Mouse (Mus musculus): ENCODE measurements at regions not wholly inside any gene's neighbourhood (a gene's known extent, or its start where the extent isn't known, plus 50 kb on each side); places are given as distances from the start of the nearest gene placed in this dataset.

DNA sequence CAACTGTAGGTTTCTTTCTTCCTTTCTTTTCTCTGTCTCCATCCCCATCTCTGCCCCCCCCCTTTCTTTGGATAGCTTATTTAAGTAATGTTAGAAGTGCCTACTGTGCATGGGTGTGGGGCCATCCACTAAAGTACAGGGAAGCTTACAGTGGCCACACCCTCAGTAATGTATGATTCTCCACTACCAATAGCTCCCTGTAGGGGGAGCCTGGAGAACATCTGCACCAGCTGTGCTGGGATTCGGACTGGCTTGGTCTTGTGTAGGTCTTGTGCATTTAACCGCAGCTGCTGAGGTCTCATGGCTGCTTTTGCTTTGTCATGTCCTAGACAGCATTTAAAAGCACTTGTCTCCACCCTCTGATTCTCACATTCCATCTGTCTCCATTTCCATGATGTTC is 196.8 kb upstream of the Dnajc24 start:
- WGBS (ENCODE audit: insufficient replicate concordance) = 96% methylated on average over 2 of the region's 2 CpGs
- no peak for ATAC-seq (replicated peaks; ENCODE audit: insufficient number of reproducible peaks, low FRiP score, low TSS enrichment)
- Histone ChIP-seq H3K9me3 (replicated peaks; ENCODE audit: control insufficient read depth, low read length) (no peaks in the 10 kb centered on the region), H3K4me2 (no peak overlapping the region), H3K4me1 (ENCODE audit: control insufficient read depth, insufficient read depth, low read length) (no peaks in the 10 kb centered on the region), H3K27me3 (ENCODE audit: control insufficient read depth, insufficient read depth, low read length) (no peaks in the 10 kb centered on the region), H3K27ac (ENCODE audit: low read depth, low read length) (no peak overlapping the region), H3K9ac (ENCODE audit: low read depth, low read length) (no peak overlapping the region), H3K36me3 (ENCODE audit: control insufficient read depth, insufficient read depth, low read length) (no peaks in the 10 kb centered on the region), H3K4me3 (ENCODE audit: low read depth, low read length) (no peak overlapping the region)

DNA sequence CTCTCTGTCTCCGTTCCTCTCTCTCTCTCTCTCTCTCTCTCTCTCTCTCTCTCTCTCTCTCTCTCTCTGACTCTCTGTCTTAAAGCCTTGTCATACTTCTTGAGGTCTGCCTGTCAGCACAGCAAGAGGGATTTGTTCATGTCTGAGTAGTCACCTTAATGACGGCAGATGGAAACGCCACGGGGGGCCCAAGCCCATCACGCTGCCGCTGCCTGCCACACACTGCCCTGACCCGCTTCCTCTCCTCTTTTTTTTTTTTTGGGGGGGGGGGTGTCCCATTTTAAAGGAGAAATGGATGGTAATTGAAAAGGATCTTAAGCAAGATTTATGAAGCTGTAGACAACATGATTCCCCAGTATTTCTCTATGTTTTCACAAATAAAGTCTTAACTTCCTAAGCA is 191.8 kb upstream of the Dnajc24 start:
- H3K4me3 ChIP-seq (ENCODE audit: low read depth, low read length) = no peak overlapping the region
- no peak overlapping the region for H3K4me2 ChIP-seq
- no peaks in the 10 kb centered on the region for H3K36me3 ChIP-seq (ENCODE audit: control insufficient read depth, insufficient read depth, low read length)
- H3K9me3 ChIP-seq (replicated peaks; ENCODE audit: control insufficient read depth, low read length) = no peaks in the 10 kb centered on the region
- 16% methylated on average over 7 of the region's 7 CpGs for WGBS (ENCODE audit: insufficient replicate concordance)
- ATAC-seq (replicated peaks; ENCODE audit: insufficient number of reproducible peaks, low FRiP score, low TSS enrichment) = no peak
- H3K9ac ChIP-seq (ENCODE audit: low read depth, low read length) = no peak overlapping the region
- H3K27me3 ChIP-seq (ENCODE audit: control insufficient read depth, insufficient read depth, low read length) = no peaks in the 10 kb centered on the region
- H3K27ac ChIP-seq (ENCODE audit: low read depth, low read length) = no peak overlapping the region
- no peaks in the 10 kb centered on the region for H3K4me1 ChIP-seq (ENCODE audit: control insufficient read depth, insufficient read depth, low read length)

DNA sequence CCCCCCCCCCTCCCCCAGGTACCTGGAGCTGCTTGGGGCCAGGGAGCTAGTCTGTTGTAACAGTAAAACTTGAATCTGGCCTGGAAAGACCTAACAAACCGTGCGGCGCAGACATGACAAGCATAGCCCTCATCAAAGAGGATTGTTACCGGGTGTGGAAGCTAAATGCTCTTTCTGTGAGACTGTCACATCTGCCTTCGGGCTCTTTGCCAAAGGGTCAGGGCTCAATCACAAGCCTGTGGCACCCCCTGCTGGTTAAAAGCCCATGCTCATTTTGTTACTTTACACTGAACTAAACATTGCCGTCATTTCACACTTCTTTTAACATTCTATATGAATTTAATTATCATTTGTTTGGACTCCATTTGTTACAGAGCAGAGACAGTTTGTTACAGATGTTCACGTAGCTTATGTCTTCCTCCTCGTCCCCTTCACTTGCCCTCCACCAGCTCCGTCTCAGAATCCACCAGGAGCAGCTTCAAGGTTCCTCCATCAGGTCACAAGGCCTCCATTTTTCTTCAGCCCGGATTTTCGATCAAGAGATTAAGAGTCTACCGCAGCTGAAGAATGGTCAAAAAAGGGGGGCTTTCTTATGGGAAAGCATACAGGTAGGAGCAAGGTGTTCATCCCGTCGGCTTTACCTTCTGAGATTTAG is 191.1 kb upstream of the Dnajc24 start:
- Histone ChIP-seq H3K4me3 (ENCODE audit: low read depth, low read length) (peak overlapping the region; percentile 36), H3K36me3 (ENCODE audit: control insufficient read depth, insufficient read depth, low read length) (no peaks in the 10 kb centered on the region), H3K27ac (ENCODE audit: low read depth, low read length) (no peak overlapping the region), H3K9ac (ENCODE audit: low read depth, low read length) (0 out of 2 replicates have a peak overlapping the region, but pooled peaks have one; percentile 19), H3K9me3 (replicated peaks; ENCODE audit: control insufficient read depth, low read length) (no peaks in the 10 kb centered on the region), H3K27me3 (ENCODE audit: control insufficient read depth, insufficient read depth, low read length) (no peaks in the 10 kb centered on the region), H3K4me2 (peak overlapping the region; percentile 79), H3K4me1 (ENCODE audit: control insufficient read depth, insufficient read depth, low read length) (no peaks in the 10 kb centered on the region)
- 0 out of 2 replicates have a peak, but pooled peaks have one; percentile 46 for ATAC-seq (replicated peaks; ENCODE audit: insufficient number of reproducible peaks, low FRiP score, low TSS enrichment)
- 11% methylated on average over 14 of the region's 14 CpGs for WGBS (ENCODE audit: insufficient replicate concordance)

- Histone ChIP-seq H3K9ac (ENCODE audit: low read depth, low read length) (0 out of 2 replicates have a peak overlapping the region, but pooled peaks have one; percentile 19), H3K36me3 (ENCODE audit: control insufficient read depth, insufficient read depth, low read length) (no peaks in the 10 kb centered on the region), H3K27me3 (ENCODE audit: control insufficient read depth, insufficient read depth, low read length) (no peaks in the 10 kb centered on the region), H3K4me2 (peak overlapping the region; percentile 79), H3K9me3 (replicated peaks; ENCODE audit: control insufficient read depth, low read length) (no peaks in the 10 kb centered on the region), H3K27ac (ENCODE audit: low read depth, low read length) (no peak overlapping the region), H3K4me1 (ENCODE audit: control insufficient read depth, insufficient read depth, low read length) (no peaks in the 10 kb centered on the region), H3K4me3 (ENCODE audit: low read depth, low read length) (peak overlapping the region; percentile 36)
- 3% methylated on average over 9 of the region's 9 CpGs for WGBS (ENCODE audit: insufficient replicate concordance)
- ATAC-seq (replicated peaks; ENCODE audit: insufficient number of reproducible peaks, low FRiP score, low TSS enrichment) = 0 out of 2 replicates have a peak, but pooled peaks have one; percentile 35
These were observed 190.6 kb upstream of the Dnajc24 start for GRCm38 (mm10) chr2:106193889-106194347.

DNA sequence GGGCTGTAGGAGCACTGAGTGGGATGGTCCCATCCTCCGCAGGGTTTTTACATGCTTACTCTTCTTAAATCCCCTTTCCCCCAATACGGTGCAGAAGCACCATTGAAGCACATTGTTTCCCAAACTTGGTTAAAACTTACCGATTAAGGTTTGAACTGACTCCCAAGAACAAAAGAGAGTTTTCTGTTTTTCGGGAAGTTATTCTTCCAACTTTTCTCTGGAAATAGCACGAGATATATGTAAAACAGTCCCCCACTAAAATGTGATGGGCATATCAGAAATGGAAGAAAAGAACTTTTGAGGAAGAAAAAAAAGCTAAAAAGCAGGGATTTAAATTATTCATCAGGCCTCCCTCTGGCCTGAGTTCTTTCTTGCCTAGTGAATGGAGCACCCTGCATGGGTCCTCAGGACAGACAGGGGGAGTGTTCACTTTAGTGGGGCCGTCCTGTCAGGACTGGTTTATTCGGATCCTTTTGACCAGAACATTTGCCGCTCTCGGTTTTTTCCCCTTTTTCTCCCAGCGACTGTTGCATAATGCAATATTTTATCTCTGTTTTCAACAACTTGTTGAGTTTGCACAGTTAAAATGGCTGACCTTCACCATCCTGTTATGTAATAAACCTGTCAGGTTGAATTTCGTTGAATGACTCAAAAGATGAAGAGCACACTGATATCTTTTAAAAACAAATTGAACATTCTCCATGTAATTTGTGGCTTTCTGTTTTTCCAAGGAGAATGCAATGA is 187.4 kb upstream of the Dnajc24 start:
- no peak overlapping the region for H3K4me2 ChIP-seq
- 49% methylated on average over 11 of the region's 11 CpGs for WGBS (ENCODE audit: insufficient replicate concordance)

DNA sequence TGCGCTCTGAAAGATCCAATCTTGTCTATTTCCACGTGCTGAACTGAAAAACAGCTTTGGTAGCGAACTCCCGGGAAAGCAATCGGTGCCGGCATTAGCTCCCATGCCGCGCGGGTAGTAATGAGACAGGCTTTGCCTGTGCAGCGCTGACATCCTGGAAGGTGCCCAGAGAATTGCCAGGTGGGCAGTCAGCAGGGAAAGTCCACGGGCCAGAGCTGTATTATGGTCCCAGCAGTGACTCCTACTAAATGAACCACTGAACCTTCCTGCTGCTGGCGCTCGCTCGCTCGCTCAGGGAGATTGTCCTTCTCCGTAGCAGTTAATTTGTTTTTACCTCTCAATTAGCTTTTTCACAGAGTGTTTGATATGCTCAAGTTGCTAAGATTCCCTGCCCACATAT is 180.3 kb upstream of the Dnajc24 start:
- no peaks in the 10 kb centered on the region for H3K4me1 ChIP-seq (ENCODE audit: control insufficient read depth, insufficient read depth, low read length)
- H3K27me3 ChIP-seq (ENCODE audit: control insufficient read depth, insufficient read depth, low read length) = 0 out of 2 replicates have a peak, but pooled peaks cover 4% of the 10 kb centered on the region
- no peaks in the 10 kb centered on the region for H3K36me3 ChIP-seq (ENCODE audit: control insufficient read depth, insufficient read depth, low read length)
- 66% methylated on average over 16 of the region's 16 CpGs for WGBS (ENCODE audit: insufficient replicate concordance)
- no peak overlapping the region for H3K4me3 ChIP-seq (ENCODE audit: low read depth, low read length)
- no peak overlapping the region for H3K27ac ChIP-seq (ENCODE audit: low read depth, low read length)
- H3K9ac ChIP-seq (ENCODE audit: low read depth, low read length) = no peak overlapping the region
- ATAC-seq (replicated peaks; ENCODE audit: insufficient number of reproducible peaks, low FRiP score, low TSS enrichment) = no peak
- H3K4me2 ChIP-seq = no peak overlapping the region
- H3K9me3 ChIP-seq (replicated peaks; ENCODE audit: control insufficient read depth, low read length) = no peaks in the 10 kb centered on the region

More for the DNA sequence above, 187.4 kb upstream of the Dnajc24 start:
- H3K4me3 ChIP-seq (ENCODE audit: low read depth, low read length) = no peak overlapping the region
- no peaks in the 10 kb centered on the region for H3K4me1 ChIP-seq (ENCODE audit: control insufficient read depth, insufficient read depth, low read length)
- no peak overlapping the region for H3K9ac ChIP-seq (ENCODE audit: low read depth, low read length)
- H3K27ac ChIP-seq (ENCODE audit: low read depth, low read length) = no peak overlapping the region
- no peaks in the 10 kb centered on the region for H3K9me3 ChIP-seq (replicated peaks; ENCODE audit: control insufficient read depth, low read length)
- H3K36me3 ChIP-seq (ENCODE audit: control insufficient read depth, insufficient read depth, low read length) = no peaks in the 10 kb centered on the region
- no peak for ATAC-seq (replicated peaks; ENCODE audit: insufficient number of reproducible peaks, low FRiP score, low TSS enrichment)
- no peaks in the 10 kb centered on the region for H3K27me3 ChIP-seq (ENCODE audit: control insufficient read depth, insufficient read depth, low read length)

DNA sequence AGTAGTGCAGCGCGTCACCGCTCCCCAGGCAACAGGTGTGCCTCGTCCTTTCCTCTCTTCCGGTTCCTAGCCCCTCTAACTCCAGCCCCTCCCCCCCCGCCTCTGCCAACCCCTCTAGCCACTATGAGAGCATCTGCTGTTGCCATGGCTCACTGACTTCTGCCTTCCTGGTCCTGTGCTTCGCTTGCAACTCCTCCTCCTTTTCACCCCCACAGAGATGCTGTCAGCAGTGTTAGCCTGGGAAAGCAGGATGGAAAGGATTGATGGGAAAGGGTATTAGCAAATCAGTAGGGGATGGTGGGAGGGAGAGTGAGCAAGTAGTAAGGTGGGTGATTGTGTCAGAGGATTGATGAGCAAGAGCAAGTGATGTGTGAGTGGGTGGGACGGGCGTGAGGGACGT is 178.7 kb upstream of the Dnajc24 start:
- WGBS (ENCODE audit: insufficient replicate concordance) = 7% methylated on average over 9 of the region's 10 CpGs
- no peaks in the 10 kb centered on the region for H3K9me3 ChIP-seq (replicated peaks; ENCODE audit: control insufficient read depth, low read length)
- H3K9ac ChIP-seq (ENCODE audit: low read depth, low read length) = no peak overlapping the region
- H3K36me3 ChIP-seq (ENCODE audit: control insufficient read depth, insufficient read depth, low read length) = no peaks in the 10 kb centered on the region
- 0 out of 2 replicates have a peak, but pooled peaks cover 4% of the 10 kb centered on the region for H3K27me3 ChIP-seq (ENCODE audit: control insufficient read depth, insufficient read depth, low read length)
- H3K4me2 ChIP-seq = 0 out of 2 replicates have a peak overlapping the region, but pooled peaks have one; percentile 32
- no peak overlapping the region for H3K4me3 ChIP-seq (ENCODE audit: low read depth, low read length)
- ATAC-seq (replicated peaks; ENCODE audit: insufficient number of reproducible peaks, low FRiP score, low TSS enrichment) = no peak
- no peaks in the 10 kb centered on the region for H3K4me1 ChIP-seq (ENCODE audit: control insufficient read depth, insufficient read depth, low read length)
- H3K27ac ChIP-seq (ENCODE audit: low read depth, low read length) = no peak overlapping the region

DNA sequence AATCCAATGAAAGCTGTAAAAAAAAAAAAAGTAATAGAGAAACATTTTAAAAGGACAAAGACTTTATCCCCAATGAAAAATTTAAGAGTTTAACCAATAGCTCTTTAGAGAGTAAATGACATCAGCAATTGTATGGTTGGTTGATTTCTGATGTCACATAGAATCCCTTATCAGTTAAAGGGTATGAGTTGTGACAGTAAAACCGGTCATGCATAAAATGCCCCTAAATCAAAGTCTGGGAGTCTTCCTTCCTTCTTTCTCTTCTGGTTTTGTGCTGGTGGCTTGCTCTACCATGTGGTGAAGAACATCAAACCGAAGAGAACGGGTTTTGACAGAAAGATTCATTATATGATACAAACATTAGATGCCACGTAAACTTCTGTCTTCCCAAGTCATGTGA is 159.3 kb upstream of the Dnajc24 start:
- H3K27ac ChIP-seq (ENCODE audit: low read depth, low read length) = no peak overlapping the region
- WGBS (ENCODE audit: insufficient replicate concordance) = 74% methylated on average over 4 of the region's 4 CpGs
- H3K9me3 ChIP-seq (replicated peaks; ENCODE audit: control insufficient read depth, low read length) = no peaks in the 10 kb centered on the region
- no peak overlapping the region for H3K4me2 ChIP-seq
- H3K9ac ChIP-seq (ENCODE audit: low read depth, low read length) = no peak overlapping the region
- H3K4me3 ChIP-seq (ENCODE audit: low read depth, low read length) = no peak overlapping the region
- H3K4me1 ChIP-seq (ENCODE audit: control insufficient read depth, insufficient read depth, low read length) = no peaks in the 10 kb centered on the region
- no peaks in the 10 kb centered on the region for H3K27me3 ChIP-seq (ENCODE audit: control insufficient read depth, insufficient read depth, low read length)
- no peak for ATAC-seq (replicated peaks; ENCODE audit: insufficient number of reproducible peaks, low FRiP score, low TSS enrichment)
- no peaks in the 10 kb centered on the region for H3K36me3 ChIP-seq (ENCODE audit: control insufficient read depth, insufficient read depth, low read length)

All from heart, embryonic 11.5 days (tissue).